Mouse (Mus musculus): ENCODE measurements around the gene Chchd4. TPM values are rescaled to one million over a fixed set of nuclear protein-coding genes. Genes with fewer than 3 reads are reported as not detected.

Chchd4 gene
- polyA plus RNA-seq, 1 experiment from 2014 or later, result 34.3 TPM

- peaks cover 6% of the 10 kb centered on the region for H3K4me1 ChIP-seq
- DNase-seq (ENCODE audit: low spot score), result no peak
- 94% methylated on average over 1 of the region's 1 CpGs for WGBS
- peaks cover 83% of the 10 kb centered on the region for H3K36me3 ChIP-seq
- H3K4me3 ChIP-seq, result no peak overlapping the region
- no peaks in the 10 kb centered on the region for H3K9me3 ChIP-seq (replicated peaks)
- H3K27ac ChIP-seq (replicated peaks), result no peak overlapping the region
- no peaks in the 10 kb centered on the region for H3K27me3 ChIP-seq (ENCODE audit: low read depth, poor library complexity, severe bottlenecking)
Measured at GRCm38 (mm10) chr6:91467106-91467505, 6.2 kb downstream of the Chchd4 start.

- no peaks in the 10 kb centered on the region for H3K4me1 ChIP-seq
- H3K27ac ChIP-seq (replicated peaks), result no peak overlapping the region
- no peaks in the 10 kb centered on the region for H3K9me3 ChIP-seq (replicated peaks)
- H3K4me3 ChIP-seq, result no peak overlapping the region
- no peak for DNase-seq (ENCODE audit: low spot score)
- no peaks in the 10 kb centered on the region for H3K27me3 ChIP-seq (ENCODE audit: low read depth, poor library complexity, severe bottlenecking)
- peaks cover 80% of the 10 kb centered on the region for H3K36me3 ChIP-seq
- 88% methylated on average over 2 of the region's 2 CpGs for WGBS
Measured at GRCm38 (mm10) chr6:91465756-91466155, 7.6 kb downstream of the Chchd4 start.

GRCm38 (mm10) chr6:91459471-91459870, 13.9 kb downstream of the Chchd4 start:
- Histone ChIP-seq H3K27me3 (ENCODE audit: low read depth, poor library complexity, severe bottlenecking) (no peaks in the 10 kb centered on the region), H3K27ac (replicated peaks) (no peak overlapping the region), H3K9me3 (replicated peaks) (no peaks in the 10 kb centered on the region), H3K36me3 (peaks cover 23% of the 10 kb centered on the region), H3K4me1 (no peaks in the 10 kb centered on the region), H3K4me3 (no peak overlapping the region)
- no peak for DNase-seq (ENCODE audit: low spot score)
- WGBS, result 86% methylated on average over 1 of the region's 1 CpGs

GRCm38 (mm10) chr6:91454546-91454945, 18.8 kb downstream of the Chchd4 start:
- Histone ChIP-seq H3K9me3 (replicated peaks) (no peaks in the 10 kb centered on the region), H3K36me3 (no peaks in the 10 kb centered on the region), H3K27me3 (ENCODE audit: low read depth, poor library complexity, severe bottlenecking) (no peaks in the 10 kb centered on the region), H3K27ac (replicated peaks) (no peak overlapping the region), H3K4me3 (no peak overlapping the region), H3K4me1 (peaks cover 11% of the 10 kb centered on the region)
- no peak for DNase-seq (ENCODE audit: low spot score)
- WGBS, result 69% methylated on average over 5 of the region's 5 CpGs

GRCm38 (mm10) chr6:91452056-91452455, 21.3 kb downstream of the Chchd4 start:
- no peak overlapping the region for H3K4me3 ChIP-seq
- no peaks in the 10 kb centered on the region for H3K27me3 ChIP-seq (ENCODE audit: low read depth, poor library complexity, severe bottlenecking)
- no peaks in the 10 kb centered on the region for H3K36me3 ChIP-seq
- no peaks in the 10 kb centered on the region for H3K9me3 ChIP-seq (replicated peaks)
- no peak for DNase-seq (ENCODE audit: low spot score)
- peaks cover 11% of the 10 kb centered on the region for H3K4me1 ChIP-seq
- no peak overlapping the region for H3K27ac ChIP-seq (replicated peaks)
- WGBS, result 69% methylated on average over 1 of the region's 1 CpGs

GRCm38 (mm10) chr6:91449472-91450225, 23.7 kb downstream of the Chchd4 start:
- WGBS, result 73% methylated on average over 3 of the region's 3 CpGs
- Histone ChIP-seq H3K27me3 (ENCODE audit: low read depth, poor library complexity, severe bottlenecking) (no peaks in the 10 kb centered on the region), H3K36me3 (no peaks in the 10 kb centered on the region), H3K4me3 (no peak overlapping the region), H3K4me1 (peaks cover 11% of the 10 kb centered on the region), H3K27ac (replicated peaks) (no peak overlapping the region), H3K9me3 (replicated peaks) (no peaks in the 10 kb centered on the region)
- no peak for DNase-seq (ENCODE audit: low spot score)

GRCm38 (mm10) chr6:91445316-91445715, 28.0 kb downstream of the Chchd4 start:
- H3K27ac ChIP-seq (replicated peaks), result no peak overlapping the region
- no peaks in the 10 kb centered on the region for H3K36me3 ChIP-seq
- H3K9me3 ChIP-seq (replicated peaks), result no peaks in the 10 kb centered on the region
- peaks cover 10% of the 10 kb centered on the region for H3K4me1 ChIP-seq
- H3K27me3 ChIP-seq (ENCODE audit: low read depth, poor library complexity, severe bottlenecking), result no peaks in the 10 kb centered on the region
- no peak for DNase-seq (ENCODE audit: low spot score)
- 82% methylated on average over 3 of the region's 3 CpGs for WGBS
- H3K4me3 ChIP-seq, result no peak overlapping the region

GRCm38 (mm10) chr6:91441145-91441662, 32.1 kb downstream of the Chchd4 start:
- Histone ChIP-seq H3K9me3 (replicated peaks) (no peaks in the 10 kb centered on the region), H3K27ac (replicated peaks) (peak overlapping the region; percentile 81), H3K4me3 (peak overlapping the region; percentile 76), H3K27me3 (ENCODE audit: low read depth, poor library complexity, severe bottlenecking) (peaks cover 9% of the 10 kb centered on the region), H3K36me3 (no peaks in the 10 kb centered on the region), H3K4me1 (peaks cover 13% of the 10 kb centered on the region)
- no peak for DNase-seq (ENCODE audit: low spot score)
- WGBS, result 6% methylated on average over 19 of the region's 19 CpGs

GRCm38 (mm10) chr6:91440474-91441144, 32.7 kb downstream of the Chchd4 start:
- H3K4me3 ChIP-seq, result peak overlapping the region; percentile 76
- peaks cover 11% of the 10 kb centered on the region for H3K27me3 ChIP-seq (ENCODE audit: low read depth, poor library complexity, severe bottlenecking)
- H3K9me3 ChIP-seq (replicated peaks), result no peaks in the 10 kb centered on the region
- peaks cover 13% of the 10 kb centered on the region for H3K4me1 ChIP-seq
- no peaks in the 10 kb centered on the region for H3K36me3 ChIP-seq
- peak; percentile 95 for DNase-seq (ENCODE audit: low spot score)
- peak overlapping the region; percentile 81 for H3K27ac ChIP-seq (replicated peaks)
- WGBS, result 2% methylated on average over 30 of the region's 30 CpGs

- 76% methylated on average over 4 of the region's 4 CpGs for WGBS
- Histone ChIP-seq H3K9me3 (replicated peaks) (no peaks in the 10 kb centered on the region), H3K27ac (replicated peaks) (no peak overlapping the region), H3K27me3 (ENCODE audit: low read depth, poor library complexity, severe bottlenecking) (peaks cover 9% of the 10 kb centered on the region; the same call in 1 of the 2 replicates), H3K36me3 (no peaks in the 10 kb centered on the region), H3K4me3 (no peak overlapping the region), H3K4me1 (no peaks in the 10 kb centered on the region)
- DNase-seq (ENCODE audit: low spot score), result no peak
Measured at GRCm38 (mm10) chr6:91424151-91424550, 49.2 kb downstream of the Chchd4 start.

- peaks cover 22% of the 10 kb centered on the region for H3K27me3 ChIP-seq (ENCODE audit: low read depth, poor library complexity, severe bottlenecking)
- no peak for DNase-seq (ENCODE audit: low spot score)
- WGBS, result 73% methylated on average over 4 of the region's 4 CpGs
- H3K36me3 ChIP-seq, result no peaks in the 10 kb centered on the region
- no peaks in the 10 kb centered on the region for H3K9me3 ChIP-seq (replicated peaks)
- no peak overlapping the region for H3K27ac ChIP-seq (replicated peaks)
- H3K4me3 ChIP-seq, result no peak overlapping the region
- H3K4me1 ChIP-seq, result no peaks in the 10 kb centered on the region
Measured at GRCm38 (mm10) chr6:91421629-91422028, 51.7 kb downstream of the Chchd4 start.

GRCm38 (mm10) chr6:91417291-91417845, 56.0 kb downstream of the Chchd4 start:
- Histone ChIP-seq H3K4me1 (no peaks in the 10 kb centered on the region), H3K27me3 (ENCODE audit: low read depth, poor library complexity, severe bottlenecking) (peaks cover 61% of the 10 kb centered on the region), H3K9me3 (replicated peaks) (no peaks in the 10 kb centered on the region), H3K27ac (replicated peaks) (no peak overlapping the region), H3K36me3 (no peaks in the 10 kb centered on the region), H3K4me3 (no peak overlapping the region)
- 89% methylated on average over 5 of the region's 5 CpGs for WGBS
- no peak for DNase-seq (ENCODE audit: low spot score)

GRCm38 (mm10) chr6:91416146-91416545, 57.2 kb downstream of the Chchd4 start:
- H3K36me3 ChIP-seq, result no peaks in the 10 kb centered on the region
- peaks cover 5% of the 10 kb centered on the region for H3K4me1 ChIP-seq
- WGBS, result 87% methylated on average over 4 of the region's 4 CpGs
- no peak overlapping the region for H3K27ac ChIP-seq (replicated peaks)
- no peak for DNase-seq (ENCODE audit: low spot score)
- no peak overlapping the region for H3K4me3 ChIP-seq
- H3K9me3 ChIP-seq (replicated peaks), result no peaks in the 10 kb centered on the region
- peaks cover 64% of the 10 kb centered on the region for H3K27me3 ChIP-seq (ENCODE audit: low read depth, poor library complexity, severe bottlenecking)
